Mouse (Mus musculus) lung, embryonic 16.5 days (tissue): ENCODE results near the gene Duox2. TPM values are rescaled to one million over a fixed set of nuclear protein-coding genes. Genes with fewer than 3 reads are reported as not detected.
"Not testable (repeated sequence)": the region's sequence is repeated elsewhere in the genome, so short reads cannot be mapped to it uniquely, and the experiment has no call there.

Experiments
- ATAC-seq: fragments of 200-750 bp; cut with Nextera tagmentation; 2 replicates; pipeline ENCODE4 v1.8.0; 2017; ENCODE audit warnings: low read depth, mild to moderate bottlenecking, moderate library complexity
- H3K27ac ChIP-seq: fragments of 300-500 bp; sonication (generic); 2 replicates; pipeline ENCODE4 v1.5.1; 2014; ENCODE audit warnings: mild to moderate bottlenecking, control low read depth, low read length
- H3K27me3 ChIP-seq: fragments of 300-500 bp; sonication (generic); 2 replicates; pipeline ENCODE4 v1.6.1; 2014; ENCODE audit warnings: low read depth, low read length, mixed read lengths; ENCODE audit not compliant: control insufficient read depth, insufficient read depth
- H3K36me3 ChIP-seq: fragments of 300-500 bp; sonication (generic); 2 replicates; pipeline ENCODE4 v1.6.1; 2014; ENCODE audit warnings: low read length; ENCODE audit not compliant: control insufficient read depth, insufficient read depth
- H3K4me1 ChIP-seq: fragments of 300-500 bp; sonication (generic); replicated peaks from 2 replicates; pipeline ENCODE4 v1.6.1; 2014; ENCODE audit warnings: low read length, mixed read lengths; ENCODE audit not compliant: control insufficient read depth, insufficient read depth
- H3K4me2 ChIP-seq: fragments of 300-500 bp; sonication (generic); 2 replicates; pipeline ENCODE4 v1.6.1; 2014; ENCODE audit warnings: low read depth, low read length, control low read depth
- H3K4me3 ChIP-seq: fragments of 300-500 bp; sonication (generic); 2 replicates; pipeline ENCODE4 v1.5.1; 2014; ENCODE audit warnings: mild to moderate bottlenecking, low read length, control low read depth
- H3K9ac ChIP-seq: fragments of 300-500 bp; sonication (generic); 2 replicates; pipeline ENCODE4 v1.6.1; 2014; ENCODE audit warnings: low read length, control low read depth
- H3K9me3 ChIP-seq: fragments of 300-500 bp; sonication (generic); 2 replicates; pipeline ENCODE4 v1.6.1; 2016; ENCODE audit warnings: low read length; ENCODE audit not compliant: control insufficient read depth
- WGBS: fragments of 180-500 bp; shearing (Covaris S2); extraction: QIAGEN DNeasy Blood & Tissue Kit; methylation state at CpG from one replicate; pipeline ENCODE4 v1.1.7; 2014; 5-methylcytosine and 5-hydroxymethylcytosine counted together
- polyA plus RNA-seq: library from polyadenylated mRNA; unstranded; fragments of >200 nt; fragmentation: Nextera tagmentation; extraction: Ambion mirVana; gene quantifications from 2 replicates; pipeline ENCODE4 v1.2.1, GENCODE M21; 2015

Duox2 gene
- not detected in 2 replicates for polyA plus RNA-seq

DNA sequence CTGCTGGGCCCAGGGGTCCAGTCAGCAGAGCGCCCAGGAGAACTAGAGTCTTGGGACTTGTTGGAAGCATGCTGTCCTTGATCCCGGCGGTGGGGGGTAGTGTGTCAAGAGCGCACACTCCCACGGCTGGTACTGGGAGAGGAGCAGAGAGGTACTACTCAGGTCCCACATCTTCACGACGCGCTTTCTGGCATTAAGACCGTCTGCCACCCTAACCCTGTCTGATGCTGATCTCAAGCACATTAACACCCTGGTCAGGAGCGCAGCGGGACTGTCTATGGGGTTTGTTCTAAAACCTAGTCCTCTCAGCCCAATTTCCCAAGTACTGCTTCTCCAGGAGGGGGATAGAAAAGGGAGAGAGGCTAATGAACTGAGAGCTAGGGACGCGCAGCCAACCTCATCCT is at the start of gene Duox2:
Gene Duox2, minus strand, starts transcription at position 354 of the 404 bp plus-strand sequence.
- no peak for ATAC-seq
- WGBS: 4% methylated on average over 13 of the region's 13 CpGs
- H3K9me3 ChIP-seq: no peaks in the 10 kb centered on the region

DNA sequence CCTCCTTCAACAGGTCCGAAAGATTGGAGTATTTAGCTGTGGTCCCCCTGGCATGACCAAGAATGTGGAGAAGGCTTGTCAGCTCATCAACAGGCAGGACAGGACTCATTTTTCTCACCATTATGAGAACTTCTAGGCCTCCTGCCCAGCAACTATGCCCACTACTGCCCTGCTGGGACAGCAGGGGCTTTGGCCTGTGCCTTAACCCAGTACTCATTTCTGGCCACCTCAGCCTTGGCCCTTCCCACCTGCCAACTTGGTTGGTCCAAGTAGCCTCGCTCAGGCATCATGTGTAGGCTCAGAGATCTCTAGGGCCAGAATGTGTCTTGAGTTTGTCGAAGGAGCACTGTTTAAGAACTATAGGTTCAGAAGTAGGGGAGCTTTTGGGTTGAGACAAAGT is 49.0 kb upstream of the Duox2 start:
- no peak for ATAC-seq
- Histone ChIP-seq H3K27ac (no peak overlapping the region), H3K36me3 (no peaks in the 10 kb centered on the region), H3K4me1 (peaks cover 16% of the 10 kb centered on the region), H3K4me3 (no peak overlapping the region), H3K9me3 (no peaks in the 10 kb centered on the region), H3K27me3 (no peaks in the 10 kb centered on the region), H3K9ac (no peak overlapping the region), H3K4me2 (no peak overlapping the region)
- 94% methylated on average over 3 of the region's 3 CpGs for WGBS

More for the DNA sequence above, at the start of gene Duox2:
- Histone ChIP-seq H3K27ac (no peak within 1 kb of the TSS), H3K27me3 (peaks cover 83% of the 10 kb centered on the region), H3K36me3 (no peaks in the 10 kb centered on the region), H3K4me1 (peaks cover 20% of the 10 kb centered on the region), H3K4me2 (peak within 1 kb of the TSS; percentile 47), H3K9ac (no peak within 1 kb of the TSS), H3K4me3 (peak within 1 kb of the TSS; percentile 40)

DNA sequence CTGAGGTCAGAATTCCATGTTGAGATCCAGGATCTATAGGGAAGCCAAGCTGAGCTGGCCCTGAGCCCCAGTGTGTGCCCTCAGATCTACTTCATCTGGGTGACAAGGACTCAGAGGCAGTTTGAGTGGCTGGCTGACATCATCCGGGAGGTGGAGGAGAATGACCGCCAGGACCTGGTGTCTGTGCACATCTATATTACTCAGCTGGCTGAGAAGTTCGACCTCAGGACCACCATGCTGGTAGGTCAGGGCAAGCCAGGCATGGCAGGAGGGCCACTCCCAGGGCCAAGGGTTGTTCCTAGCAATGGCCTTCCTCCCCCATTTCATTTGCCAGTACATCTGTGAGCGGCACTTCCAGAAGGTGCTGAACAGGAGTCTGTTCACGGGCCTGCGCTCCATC is 47.9 kb upstream of the Duox2 start:
- H3K36me3 ChIP-seq, H3K4me3 ChIP-seq, H3K4me2 ChIP-seq, H3K27me3 ChIP-seq, ATAC-seq, H3K9me3 ChIP-seq, H3K4me1 ChIP-seq, H3K27ac ChIP-seq, H3K9ac ChIP-seq: not testable (repeated sequence)
- 86% methylated on average over 6 of the region's 6 CpGs for WGBS

DNA sequence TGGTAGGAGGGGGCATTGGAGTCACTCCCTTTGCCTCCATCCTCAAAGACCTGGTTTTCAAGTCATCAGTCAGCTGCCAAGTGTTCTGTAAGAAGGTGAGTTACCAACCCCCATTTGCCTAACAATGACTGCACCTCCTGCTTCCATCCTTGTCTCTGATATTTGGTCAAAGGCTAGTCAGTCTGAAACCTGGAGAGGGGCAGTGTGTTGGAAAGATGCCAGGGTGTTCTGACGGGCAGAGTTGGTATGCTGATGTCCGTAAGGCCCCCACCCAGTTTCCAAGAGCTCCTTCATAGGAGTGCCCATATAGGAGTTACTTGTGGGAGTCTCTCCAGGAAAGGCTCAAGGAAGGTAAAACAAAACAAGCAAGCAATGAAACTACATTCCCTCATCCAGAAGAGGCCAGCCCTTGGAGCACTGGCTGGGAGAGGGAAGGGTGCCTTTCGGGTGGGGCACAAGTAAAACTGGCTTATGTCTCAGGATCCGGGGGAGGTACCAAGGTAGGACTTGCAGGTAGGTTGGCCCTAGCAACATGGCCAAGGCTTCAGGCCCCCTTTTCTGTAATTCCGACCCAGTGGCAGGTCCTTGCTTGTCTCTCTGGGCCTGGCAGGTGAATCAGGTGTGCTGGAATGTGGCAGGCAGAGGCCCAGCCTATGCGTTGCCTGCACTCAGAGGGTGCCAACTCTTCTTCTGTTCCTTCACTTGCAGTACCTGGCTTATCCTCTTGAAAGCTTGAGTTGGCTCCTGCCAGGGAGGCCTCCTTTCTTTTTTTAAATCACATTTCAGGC is 47.1 kb upstream of the Duox2 start:
- H3K27ac ChIP-seq: peak overlapping the region; percentile 42
- H3K9me3 ChIP-seq: no peaks in the 10 kb centered on the region
- WGBS: 63% methylated on average over 6 of the region's 6 CpGs
- no peak overlapping the region for H3K9ac ChIP-seq
- no peaks in the 10 kb centered on the region for H3K27me3 ChIP-seq
- H3K4me1 ChIP-seq: peaks cover 9% of the 10 kb centered on the region
- no peaks in the 10 kb centered on the region for H3K36me3 ChIP-seq
- no peak for ATAC-seq
- H3K4me2 ChIP-seq: no peak overlapping the region
- H3K4me3 ChIP-seq: no peak overlapping the region

DNA sequence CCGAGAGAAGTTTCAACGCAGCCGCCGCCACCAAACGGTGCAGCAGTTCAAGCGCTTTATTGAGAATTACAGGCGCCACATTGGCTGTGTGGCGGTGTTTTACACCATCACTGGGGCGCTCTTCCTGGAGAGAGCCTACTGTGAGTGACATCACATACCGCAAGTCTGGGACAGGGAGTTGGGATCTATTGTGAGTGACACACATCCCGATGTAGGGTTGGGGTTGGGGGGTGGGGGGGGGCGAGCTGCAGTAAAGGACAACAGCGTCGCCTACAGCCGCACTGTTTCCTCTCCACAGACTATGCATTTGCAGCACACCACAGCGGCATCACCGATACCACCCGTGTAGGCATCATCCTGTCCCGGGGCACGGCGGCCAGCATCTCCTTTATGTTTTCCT is 39.0 kb upstream of the Duox2 start:
- WGBS: 57% methylated on average over 21 of the region's 21 CpGs

DNA sequence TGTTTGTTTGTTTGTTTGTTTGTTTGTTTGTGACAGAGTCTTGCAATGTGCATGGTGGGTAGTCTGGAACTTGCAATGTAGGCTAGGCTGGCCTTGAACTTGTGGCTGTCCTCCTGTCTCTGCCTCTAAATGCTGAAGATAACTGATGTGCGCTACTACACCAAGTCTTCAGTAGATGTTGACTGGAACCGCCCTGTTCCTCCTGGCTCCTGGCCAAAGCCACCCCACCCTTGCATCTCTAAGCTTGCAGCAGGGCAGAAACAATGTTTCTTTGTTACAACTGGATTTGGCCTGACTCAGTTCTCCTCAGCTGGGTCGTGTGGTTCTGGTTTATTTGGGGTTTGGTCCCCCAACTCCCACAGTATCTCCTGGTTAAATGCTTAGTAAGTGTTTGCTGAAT is 35.9 kb upstream of the Duox2 start:
- Histone ChIP-seq H3K27me3 (no peaks in the 10 kb centered on the region; the same call in 1 of the 2 replicates), H3K4me1 (no peaks in the 10 kb centered on the region), H3K4me2 (no peak overlapping the region), H3K27ac (no peak overlapping the region), H3K36me3 (no peaks in the 10 kb centered on the region), H3K9ac (no peak overlapping the region), H3K9me3 (no peaks in the 10 kb centered on the region), H3K4me3 (no peak overlapping the region)
- 51% methylated on average over 3 of the region's 3 CpGs for WGBS
- ATAC-seq: no peak

More for the DNA sequence above, 39.0 kb upstream of the Duox2 start:
- ATAC-seq: no peak
- Histone ChIP-seq H3K36me3 (no peaks in the 10 kb centered on the region), H3K4me2 (no peak overlapping the region), H3K4me3 (no peak overlapping the region), H3K9ac (no peak overlapping the region), H3K27ac (no peak overlapping the region), H3K9me3 (no peaks in the 10 kb centered on the region), H3K4me1 (no peaks in the 10 kb centered on the region), H3K27me3 (no peaks in the 10 kb centered on the region; the same call in 1 of the 2 replicates)

DNA sequence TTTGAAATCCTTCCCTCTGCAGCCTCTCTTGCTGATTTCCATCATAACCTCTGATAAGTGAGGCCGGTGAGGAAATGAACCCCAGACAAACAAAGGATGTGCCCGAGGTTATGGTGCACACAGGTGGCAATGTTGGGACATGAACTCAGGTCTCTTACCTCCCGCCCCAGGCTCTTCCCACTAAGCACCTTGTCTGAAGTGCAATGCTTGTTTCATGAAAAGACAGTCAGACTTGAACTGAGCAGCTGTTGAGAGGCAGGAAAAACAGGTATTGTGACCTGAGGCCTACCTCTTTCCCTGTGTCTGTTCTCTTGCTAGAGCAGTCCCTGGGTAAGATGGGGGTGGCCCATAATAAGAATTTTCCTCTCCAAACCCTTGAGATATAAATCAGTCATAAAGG is 34.0 kb upstream of the Duox2 start:
- no peaks in the 10 kb centered on the region for H3K4me1 ChIP-seq
- H3K27me3 ChIP-seq: no peaks in the 10 kb centered on the region
- H3K36me3 ChIP-seq: no peaks in the 10 kb centered on the region
- no peak overlapping the region for H3K4me3 ChIP-seq
- H3K9me3 ChIP-seq: no peaks in the 10 kb centered on the region
- ATAC-seq: no peak
- H3K9ac ChIP-seq: no peak overlapping the region
- WGBS: 59% methylated on average over 3 of the region's 3 CpGs
- no peak overlapping the region for H3K4me2 ChIP-seq
- no peak overlapping the region for H3K27ac ChIP-seq

DNA sequence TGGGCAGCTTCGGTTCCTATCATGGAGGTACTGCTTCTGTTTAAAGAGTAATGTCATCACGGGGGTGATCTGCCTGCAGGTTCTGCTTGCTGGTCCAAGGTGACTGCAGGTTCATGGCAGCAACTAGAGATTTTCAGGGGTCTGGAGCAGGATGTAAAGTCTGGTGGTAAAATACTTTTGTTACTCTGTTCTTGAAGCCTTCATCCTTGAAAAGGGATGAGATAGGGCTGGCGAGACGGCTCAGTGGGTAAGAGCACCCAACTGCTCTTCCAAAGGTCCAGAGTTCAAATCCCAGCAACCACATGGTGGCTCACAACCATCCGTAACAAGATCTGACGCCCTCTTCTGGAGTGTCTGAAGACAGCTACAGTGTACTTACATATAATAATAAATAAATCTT is 32.1 kb upstream of the Duox2 start:
- H3K4me1 ChIP-seq: not testable (repeated sequence)
- 80% methylated on average over 4 of the region's 6 CpGs for WGBS

DNA sequence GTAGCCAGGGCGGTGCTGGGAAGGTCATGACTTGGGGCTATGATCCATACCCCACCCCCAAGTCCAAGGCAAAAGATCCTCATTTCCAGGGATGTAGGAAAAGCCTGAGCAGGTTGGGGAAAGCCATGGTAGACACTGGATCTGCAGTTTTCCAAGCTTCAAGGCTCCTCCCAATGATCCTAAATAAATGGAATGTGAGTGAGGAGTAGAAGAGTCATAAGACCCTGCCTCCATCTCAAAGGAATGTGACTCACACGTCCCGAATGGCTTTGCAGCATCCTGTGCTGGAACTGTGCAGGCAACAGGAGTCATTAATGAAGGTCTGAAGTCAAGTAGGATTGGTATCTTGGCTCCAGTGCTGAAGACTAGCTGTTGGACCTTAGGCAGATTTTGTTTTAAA is 29.7 kb upstream of the Duox2 start:
- Histone ChIP-seq H3K36me3 (no peaks in the 10 kb centered on the region), H3K4me3 (no peak overlapping the region), H3K27me3 (no peaks in the 10 kb centered on the region), H3K27ac (no peak overlapping the region), H3K9ac (no peak overlapping the region), H3K9me3 (no peaks in the 10 kb centered on the region), H3K4me1 (no peaks in the 10 kb centered on the region), H3K4me2 (no peak overlapping the region)
- 31% methylated on average over 3 of the region's 3 CpGs for WGBS
- no peak for ATAC-seq

More for the DNA sequence above, 32.1 kb upstream of the Duox2 start:
- ATAC-seq, H3K9me3 ChIP-seq, H3K4me3 ChIP-seq, H3K27ac ChIP-seq, H3K4me2 ChIP-seq, H3K9ac ChIP-seq, H3K27me3 ChIP-seq, H3K36me3 ChIP-seq: not testable (repeated sequence)
